Mouse (Mus musculus) heart, adult 2 months (tissue): ENCODE measurements around the gene Gpr15. TPM values are rescaled to one million over a fixed set of nuclear protein-coding genes. Genes with fewer than 3 reads are reported as not detected.

Experiments used
- DNase-seq, 2 experiments: peaks; one replicate each; pipeline ENCODE4 v3.0.0; 2021
- H3K27ac ChIP-seq: fragments of 200-600 bp; 2 replicates; pipeline ENCODE4 v1.8.1; 2022
- H3K27me3 ChIP-seq: fragments of 200-500 bp; 2 replicates; pipeline ENCODE4 v1.6.1; 2012; ENCODE audit warnings: mild to moderate bottlenecking, low read length, inconsistent platforms, mixed read lengths; ENCODE audit not compliant: control insufficient read depth, insufficient read depth
- H3K36me3 ChIP-seq: fragments of 200-500 bp; 2 replicates; pipeline ENCODE4 v1.6.1; 2012; ENCODE audit warnings: low read length, inconsistent platforms; ENCODE audit not compliant: control insufficient read depth, insufficient read depth
- H3K4me1 ChIP-seq: fragments of 200-500 bp; 2 replicates; pipeline ENCODE4 v1.6.1; 2011; ENCODE audit warnings: low read length; ENCODE audit not compliant: control insufficient read depth, insufficient read depth
- H3K4me3 ChIP-seq: fragments of 200-600 bp; 2 replicates; pipeline ENCODE4 v1.8.1; 2022
- H3K79me2 ChIP-seq: fragments of 200-500 bp; replicated peaks from 2 replicates; pipeline ENCODE4 v1.6.1; 2012; ENCODE audit warnings: mild to moderate bottlenecking, inconsistent platforms, low read length, moderate library complexity, mixed read lengths; ENCODE audit not compliant: control insufficient read depth, insufficient read depth
- H3K9ac ChIP-seq: fragments of 200-500 bp; 2 replicates; pipeline ENCODE4 v1.6.1; 2012; ENCODE audit warnings: low read depth, mild to moderate bottlenecking, control low read depth, inconsistent platforms, low read length, mixed read lengths
- CTCF ChIP-seq: fragments of 200-600 bp; IDR thresholded peaks from 2 replicates; pipeline ENCODE4 v1.8.1; 2022; ENCODE audit warnings: antibody characterized with exemption, mild to moderate bottlenecking, moderate library complexity
- EP300 ChIP-seq: fragments of 200-500 bp; IDR thresholded peaks from 2 replicates; pipeline ENCODE4 v1.6.1; 2011; ENCODE audit warnings: low read depth, low read length, control low read depth; ENCODE audit not compliant: insufficient read depth
- POLR2A ChIP-seq: fragments of 200-500 bp; IDR thresholded peaks from 2 replicates; pipeline ENCODE4 v1.6.1; 2011; ENCODE audit warnings: mild to moderate bottlenecking, low read depth, low read length, control low read depth; ENCODE audit not compliant: insufficient read depth
- WGBS: fragments of 180-500 bp; shearing (Covaris S2); methylation state at CpG from one replicate; pipeline ENCODE4 v1.1.7; 2018; 5-methylcytosine and 5-hydroxymethylcytosine counted together
- intact Hi-C: fragments of 180-260 bp; cut with DNase I; formaldehyde crosslinking; loops from one replicate; pipeline ENCODE4 v1.15.1; 2025
- polyA plus RNA-seq: library from polyadenylated mRNA; depleted of rRNA; stranded (reverse); fragments of >200 nt; gene quantifications from 2 replicates; pipeline ENCODE4 v1.2.3, GENCODE M21; 2012
- total RNA-seq, 2 experiments: library from RNA; stranded (reverse); gene quantifications; 2 replicates each; pipeline ENCODE4 v1.2.3; 2021

Gene Gpr15
- total and polyA plus RNA-seq, 3 experiments, result 0.08 TPM; not detected in 2

- Histone ChIP-seq H3K79me2 (no peaks in the 10 kb centered on the region), H3K27ac (no peak overlapping the region), H3K4me1 (no peaks in the 10 kb centered on the region), H3K9ac (no peak overlapping the region), H3K36me3 (no peaks in the 10 kb centered on the region), H3K4me3 (no peak overlapping the region), H3K27me3 (no peaks in the 10 kb centered on the region)
- intact Hi-C loops, result loop anchor here (10.0 kb wide), 1 partner anchor 427 kb away; no protein-coding TSS in a partner anchor
- 82% methylated on average over 2 of the region's 2 CpGs for WGBS
- TF ChIP-seq POLR2A (no peak), CTCF (no peak), EP300 (no peak)
- no peak for DNase-seq
Observed at GRCm38 (mm10) chr16:58722292-58722691, 3.4 kb upstream of the Gpr15 start.

- Histone ChIP-seq H3K27me3 (no peaks in the 10 kb centered on the region), H3K36me3 (no peaks in the 10 kb centered on the region; the same call in 1 of the 2 replicates), H3K27ac (no peak overlapping the region), H3K4me3 (no peak overlapping the region), H3K9ac (no peak overlapping the region), H3K79me2 (no peaks in the 10 kb centered on the region), H3K4me1 (no peaks in the 10 kb centered on the region)
- intact Hi-C loops, result no loop called here
- DNase-seq, result no peak
- TF ChIP-seq POLR2A (no peak), EP300 (no peak), CTCF (no peak)
- 60% methylated on average over 4 of the region's 4 CpGs for WGBS
Observed at GRCm38 (mm10) chr16:58715018-58715417, 3.9 kb downstream of the Gpr15 start.

GRCm38 (mm10) chr16:58713128-58713527 is 5.7 kb downstream of the Gpr15 start:
- TF ChIP-seq POLR2A (no peak), CTCF (no peak), EP300 (no peak)
- 96% methylated on average over 1 of the region's 1 CpGs for WGBS
- H3K4me1 ChIP-seq, result no peaks in the 10 kb centered on the region
- no peak overlapping the region for H3K27ac ChIP-seq
- no peak overlapping the region for H3K9ac ChIP-seq
- H3K79me2 ChIP-seq, result no peaks in the 10 kb centered on the region
- H3K27me3 ChIP-seq, result no peaks in the 10 kb centered on the region
- no peak overlapping the region for H3K4me3 ChIP-seq
- no peaks in the 10 kb centered on the region; the same call in 1 of the 2 replicates for H3K36me3 ChIP-seq
- no peak for DNase-seq
- intact Hi-C loops, result no loop called here

GRCm38 (mm10) chr16:58712221-58712620 is 6.6 kb downstream of the Gpr15 start:
- Histone ChIP-seq H3K27me3 (no peaks in the 10 kb centered on the region), H3K27ac (no peak overlapping the region), H3K79me2 (no peaks in the 10 kb centered on the region), H3K36me3 (no peaks in the 10 kb centered on the region; the same call in 1 of the 2 replicates), H3K4me3 (no peak overlapping the region), H3K4me1 (peaks cover 1% of the 10 kb centered on the region; the same call in 1 of the 2 replicates), H3K9ac (no peak overlapping the region)
- no peak for TF ChIP-seq EP300
- TF ChIP-seq POLR2A, result no peak
- no peak for TF ChIP-seq CTCF
- WGBS, result 75% methylated on average over 8 of the region's 8 CpGs
- DNase-seq, result no peak
- intact Hi-C loops, result no loop called here

GRCm38 (mm10) chr16:58709536-58709935 is 9.3 kb downstream of the Gpr15 start:
- H3K79me2 ChIP-seq, result no peaks in the 10 kb centered on the region
- peaks cover 5% of the 10 kb centered on the region for H3K36me3 ChIP-seq
- no peak for DNase-seq
- no peaks in the 10 kb centered on the region for H3K27me3 ChIP-seq
- H3K4me3 ChIP-seq, result no peak overlapping the region
- peaks cover 1% of the 10 kb centered on the region; the same call in 1 of the 2 replicates for H3K4me1 ChIP-seq
- H3K27ac ChIP-seq, result no peak overlapping the region
- 89% methylated on average over 4 of the region's 4 CpGs for WGBS
- TF ChIP-seq CTCF (no peak), POLR2A (no peak), EP300 (no peak)
- H3K9ac ChIP-seq, result no peak overlapping the region
- intact Hi-C loops, result no loop called here

GRCm38 (mm10) chr16:58708601-58709475 is 10.0 kb downstream of the Gpr15 start:
- Histone ChIP-seq H3K9ac (no peak overlapping the region), H3K4me3 (no peak overlapping the region), H3K4me1 (peaks cover 1% of the 10 kb centered on the region; the same call in 1 of the 2 replicates), H3K27me3 (no peaks in the 10 kb centered on the region), H3K79me2 (no peaks in the 10 kb centered on the region), H3K36me3 (peaks cover 10% of the 10 kb centered on the region), H3K27ac (no peak overlapping the region)
- DNase-seq, result no peak
- intact Hi-C loops, result no loop called here
- 81% methylated on average over 3 of the region's 3 CpGs for WGBS
- TF ChIP-seq CTCF, result no peak
- no peak for TF ChIP-seq EP300
- TF ChIP-seq POLR2A, result no peak
